Mouse (Mus musculus) cerebellum, adult 9-10 months (tissue): ENCODE results near the gene Dnajb14.
A peak's percentile ranks its signal among the peaks of the same experiment; 100 is the strongest.
"Not testable (repeated sequence)": the region's sequence is repeated elsewhere in the genome, so short reads cannot be mapped to it uniquely, and the experiment has no call there.

ENCODE experiments used
- DNase-seq: peaks from one replicate; pipeline ENCODE4 v3.0.0; 2022

Gene Dnajb14

GRCm38 (mm10) chr3:137955560-137956081, 88.1 kb downstream of the Dnajb14 start:
- no peak for DNase-seq

- DNase-seq: no peak
These were observed 90.4 kb downstream of the Dnajb14 start for GRCm38 (mm10) chr3:137957864-137958263.

GRCm38 (mm10) chr3:137958352-137958751, 90.9 kb downstream of the Dnajb14 start:
- no peak for DNase-seq

GRCm38 (mm10) chr3:137959456-137959855, 92.0 kb downstream of the Dnajb14 start:
- DNase-seq: no peak

GRCm38 (mm10) chr3:137961736-137962385, 94.4 kb downstream of the Dnajb14 start:
- DNase-seq: peak; percentile 70

GRCm38 (mm10) chr3:137963508-137963907, 96.0 kb downstream of the Dnajb14 start:
- no peak for DNase-seq

- DNase-seq: not testable (repeated sequence)
These were observed 96.5 kb downstream of the Dnajb14 start for GRCm38 (mm10) chr3:137964014-137964413.
